Mouse (Mus musculus): ENCODE measurements around the gene Osbpl10.

Gene Osbpl10

GRCm38 (mm10) chr9:115274806-115275205, 296.4 kb downstream of the Osbpl10 start:
- DNase-seq (ENCODE audit: low spot score in 2 of 2), result no peak

- DNase-seq (ENCODE audit: low spot score in 2 of 2), result no peak
Measured at GRCm38 (mm10) chr9:115278641-115279040, 300.3 kb downstream of the Osbpl10 start.
